9 mouse cellular contexts compared by ENCODE assay signal in genomic region chr1:42713104-42713932, GRCm38 (mm10). TPM values are rescaled to one million over a fixed set of nuclear protein-coding genes. Genes with fewer than 3 reads are reported as not detected.
A peak's percentile ranks its signal among the peaks of the same experiment; 100 is the strongest.
DNase-seq lines count a peak whose midpoint lies in the region; ATAC-seq and TF ChIP-seq lines count a peak whose summit lies in the region.
"Had no signal": no experiment of that assay in that cellular context is flagged by ENCODE, and none has a peak within 500 bp of the region (broad histone marks: within the 10 kb centered on the region; RNA-seq: fewer than 3 reads in every experiment).

No protein-coding gene starts in this region.

- under 1% methylated on average over 46 of the region's 46 CpGs for WGBS in forebrain, embryonic 13.5 days
- WGBS in kidney, embryonic 14.5 days, result under 1% methylated on average over 46 of the region's 46 CpGs
- WGBS in midbrain, embryonic 15.5 days, result under 1% methylated on average over 46 of the region's 46 CpGs

- H3K27me3 ChIP-seq in forebrain, embryonic 13.5 days, result 0 out of 2 replicates have a peak, but pooled peaks cover 12% of the 10 kb centered on the region
- H3K27me3 ChIP-seq in kidney, embryonic 14.5 days (ENCODE audit: control insufficient read depth, insufficient read depth, low read length), result peaks cover 69% of the 10 kb centered on the region
- H3K27me3 ChIP-seq in midbrain, embryonic 15.5 days (replicated peaks), result no peaks in the 10 kb centered on the region

- peak; percentile 50 for ATAC-seq in forebrain, embryonic 13.5 days
- peak; percentile 20; the same call in 1 of the 2 replicates for ATAC-seq in kidney, embryonic 14.5 days (ENCODE audit: low FRiP score, low TSS enrichment)
- peak; percentile 43 for ATAC-seq in midbrain, embryonic 15.5 days (replicated peaks)

- no peak for DNase-seq in layer of hippocampus, adult 2 months (ENCODE audit: low spot score in 2 of 2)
- DNase-seq in layer of hippocampus, adult 9-10 months (ENCODE audit: low spot score), result no peak
- no peak for DNase-seq in thymus, postnatal 25 days
- DNase-seq in thymus, adult 18-20 months, result no peak

- TF ChIP-seq CTCF in layer of hippocampus, adult 2 months (conservative IDR thresholded peaks at IDR 0.05), result no peak

- no peaks in the 10 kb centered on the region for H3K9me3 ChIP-seq in forebrain, embryonic 13.5 days (replicated peaks)
- no peaks in the 10 kb centered on the region for H3K9me3 ChIP-seq in kidney, embryonic 14.5 days (ENCODE audit: control insufficient read depth, low read length)
- no peaks in the 10 kb centered on the region for H3K9me3 ChIP-seq in midbrain, embryonic 15.5 days

- H3K27ac ChIP-seq in layer of hippocampus, adult 2 months, result peak overlapping the region; percentile 96
- H3K27ac ChIP-seq in brown adipose tissue, adult 24 weeks (replicated peaks; ENCODE audit: low read depth, low read length), result no peak overlapping the region
- H3K27ac ChIP-seq in forebrain, embryonic 13.5 days, result peak overlapping the region; percentile 95
- peak overlapping the region; percentile 67; the same call in 1 of the 2 replicates for H3K27ac ChIP-seq in kidney, embryonic 14.5 days (ENCODE audit: low read depth, low read length)
- peak overlapping the region; percentile 77 for H3K27ac ChIP-seq in midbrain, embryonic 15.5 days
- H3K27ac ChIP-seq: macrophage had no signal

- peak overlapping the region; percentile 86 for H3K4me2 ChIP-seq in forebrain, embryonic 13.5 days
- peak overlapping the region; percentile 49 for H3K4me2 ChIP-seq in kidney, embryonic 14.5 days (replicated peaks; ENCODE audit: low read depth, low read length)
- peak overlapping the region; percentile 69 for H3K4me2 ChIP-seq in midbrain, embryonic 15.5 days

- peak overlapping the region; percentile 96 for H3K9ac ChIP-seq in forebrain, embryonic 13.5 days
- H3K9ac ChIP-seq in kidney, embryonic 14.5 days (ENCODE audit: low read depth, low read length), result peak overlapping the region; percentile 68
- H3K9ac ChIP-seq in midbrain, embryonic 15.5 days, result peak overlapping the region; percentile 57

- no peaks in the 10 kb centered on the region for H3K36me3 ChIP-seq in forebrain, embryonic 13.5 days (ENCODE audit: poor library complexity, severe bottlenecking)
- no peaks in the 10 kb centered on the region for H3K36me3 ChIP-seq in kidney, embryonic 14.5 days (ENCODE audit: control insufficient read depth, insufficient read depth, low read length)
- no peaks in the 10 kb centered on the region for H3K36me3 ChIP-seq in midbrain, embryonic 15.5 days (replicated peaks)

- H3K4me3 ChIP-seq in layer of hippocampus, adult 2 months, result peak overlapping the region; percentile 76
- peak overlapping the region; percentile 49 for H3K4me3 ChIP-seq in brown adipose tissue, adult 24 weeks (ENCODE audit: insufficient read depth, low read depth, low read length)
- peak overlapping the region; percentile 64 for H3K4me3 ChIP-seq in forebrain, embryonic 13.5 days
- peak overlapping the region; percentile 48 for H3K4me3 ChIP-seq in kidney, embryonic 14.5 days (ENCODE audit: low read length)
- H3K4me3 ChIP-seq in midbrain, embryonic 15.5 days, result peak overlapping the region; percentile 54

- 0 out of 2 replicates have a peak, but pooled peaks cover 7% of the 10 kb centered on the region for H3K4me1 ChIP-seq in brown adipose tissue, adult 24 weeks (ENCODE audit: control insufficient read depth, insufficient read depth, insufficient read length, low read length)
- H3K4me1 ChIP-seq in forebrain, embryonic 13.5 days, result peaks cover 44% of the 10 kb centered on the region
- no peaks in the 10 kb centered on the region; the same call in 1 of the 2 replicates for H3K4me1 ChIP-seq in kidney, embryonic 14.5 days (ENCODE audit: control insufficient read depth, insufficient read depth, low read length)
- peaks cover 51% of the 10 kb centered on the region for H3K4me1 ChIP-seq in midbrain, embryonic 15.5 days

RNA-seq across cellular contexts. Expression of gene Pou3f3, which starts 17.8 kb away (rescaled TPM):
- 10 to 100 TPM; 60.7 to 66.4 TPM for total RNA-seq in layer of hippocampus, adult 2 months (2021)
- not detected in 2 replicates for polyA plus RNA-seq in brown adipose tissue, adult 24 weeks (2012; ENCODE audit: insufficient read depth, insufficient read length, missing spikeins)
- polyA plus RNA-seq in forebrain, embryonic 13.5 days (2015; fragmentation: Nextera tagmentation; extraction: Ambion mirVana), result 37.1 and 44.2 TPM in 2 replicates
- polyA plus RNA-seq in kidney, embryonic 14.5 days (2014; fragmentation: Nextera tagmentation; extraction: Ambion mirVana), result 8.5 and 8.8 TPM in 2 replicates
- polyA plus RNA-seq in midbrain, embryonic 15.5 days (2015; fragmentation: Nextera tagmentation; extraction: Ambion mirVana), result 19.0 and 21.3 TPM in 2 replicates
- polyA plus RNA-seq: macrophage had no signal
